Mouse (Mus musculus) brain, embryonic 14.5 days (tissue): ENCODE data around the gene 2700049A03Rik.

ENCODE experiments used
- CTCF ChIP-seq: fragments of 200-500 bp; IDR thresholded peaks from 2 replicates; pipeline ENCODE4 v1.5.1; 2012; ENCODE audit warnings: inconsistent platforms, mild to moderate bottlenecking, moderate library complexity, borderline replicate concordance; ENCODE audit not compliant: insufficient read depth, insufficient read length; ENCODE audit errors: extremely low read depth
- POLR2A ChIP-seq: fragments of 200-500 bp; IDR thresholded peaks from 2 replicates; pipeline ENCODE4 v1.6.1; 2012; ENCODE audit warnings: mild to moderate bottlenecking, inconsistent platforms, borderline replicate concordance; ENCODE audit not compliant: poor library complexity, insufficient read depth, insufficient read length, severe bottlenecking; ENCODE audit errors: extremely low read depth

GRCm38 (mm10) chr12:71275906-71276595 lies 139.4 kb downstream of the 2700049A03Rik start:
- TF ChIP-seq CTCF (no peak), POLR2A (no peak)
